Mouse (Mus musculus) spleen, postnatal 14 days (tissue): ENCODE data around the gene Vmn1r210.
"Not testable (repeated sequence)": the region's sequence is repeated elsewhere in the genome, so short reads cannot be mapped to it uniquely, and the experiment has no call there.

Experiments used
- DNase-seq, 2 experiments: peaks; one replicate each; pipeline ENCODE4 v3.0.0; 2021 to 2022; ENCODE audit warnings: low spot score in 2 of 2

Vmn1r210 gene

GRCm38 (mm10) chr13:22831248-22831647 lies at the start of gene Vmn1r210:
Gene Vmn1r210 (minus strand): TSS chr13:22831348.
- DNase-seq: no peak

GRCm38 (mm10) chr13:22879257-22879656 lies 48.1 kb upstream of the Vmn1r210 start:
- DNase-seq: no peak

GRCm38 (mm10) chr13:22857461-22857860 lies 26.3 kb upstream of the Vmn1r210 start, which contains the start of gene Vmn1r211:
Gene Vmn1r211 (minus strand): TSS chr13:22857561.
- no peak for DNase-seq

GRCm38 (mm10) chr13:22854760-22855159 lies 23.6 kb upstream of the Vmn1r210 start:
- DNase-seq: no peak

GRCm38 (mm10) chr13:22846798-22847197 lies 15.7 kb upstream of the Vmn1r210 start:
- no peak for DNase-seq

GRCm38 (mm10) chr13:22844304-22844703 lies 13.2 kb upstream of the Vmn1r210 start:
- DNase-seq: not testable (repeated sequence)

GRCm38 (mm10) chr13:22829395-22829794 lies 1.8 kb downstream of the Vmn1r210 start:
- DNase-seq: not testable (repeated sequence)

- not testable (repeated sequence) for DNase-seq
These were observed 9.5 kb downstream of the Vmn1r210 start for GRCm38 (mm10) chr13:22821601-22822000.

GRCm38 (mm10) chr13:22809582-22809981 lies 21.6 kb downstream of the Vmn1r210 start, which contains the start of gene Vmn1r209:
Gene Vmn1r209 (minus strand): TSS chr13:22809682.
- DNase-seq: not testable (repeated sequence)

GRCm38 (mm10) chr13:22788096-22788495 lies 43.1 kb downstream of the Vmn1r210 start:
- not testable (repeated sequence) for DNase-seq

GRCm38 (mm10) chr13:22784159-22784558 lies 47.0 kb downstream of the Vmn1r210 start:
- DNase-seq: not testable (repeated sequence)

GRCm38 (mm10) chr13:22777300-22777699 lies 53.8 kb downstream of the Vmn1r210 start, which contains the start of gene Vmn1r208:
Gene Vmn1r208 (minus strand): TSS chr13:22777400.
- DNase-seq: not testable (repeated sequence)
